Mouse (Mus musculus) liver, embryonic 11.5 days (tissue): ENCODE measurements around the gene Smim4. TPM values are rescaled to one million over a fixed set of nuclear protein-coding genes. Genes with fewer than 3 reads are reported as not detected.
A peak's percentile ranks its signal among the peaks of the same experiment; 100 is the strongest.

Source experiments
- ATAC-seq: fragments of 200-750 bp; cut with Nextera tagmentation; replicated peaks from 2 replicates; pipeline ENCODE4 v1.8.0; 2017; ENCODE audit warnings: moderate number of reproducible peaks, mild to moderate bottlenecking, moderate TSS enrichment, moderate library complexity; ENCODE audit not compliant: low FRiP score
- DNase-seq: peaks from one replicate; pipeline ENCODE4 v3.0.0-alpha.2; 2017; ENCODE audit warnings: low spot score
- H3K27ac ChIP-seq: fragments of 300-500 bp; sonication (generic); 2 replicates; pipeline ENCODE4 v1.5.1; 2014; ENCODE audit warnings: mild to moderate bottlenecking, low read depth, low read length, control low read depth
- H3K27me3 ChIP-seq: fragments of 300-500 bp; sonication (generic); replicated peaks from 2 replicates; pipeline ENCODE4 v1.6.1; 2014; ENCODE audit warnings: low read length, mixed read lengths; ENCODE audit not compliant: control insufficient read depth, insufficient read depth
- H3K36me3 ChIP-seq: fragments of 300-500 bp; sonication (generic); 2 replicates; pipeline ENCODE4 v1.6.1; 2014; ENCODE audit warnings: mild to moderate bottlenecking, low read length, moderate library complexity, mixed read lengths; ENCODE audit not compliant: control insufficient read depth, insufficient read depth
- H3K4me1 ChIP-seq: fragments of 300-500 bp; sonication (generic); replicated peaks from 2 replicates; pipeline ENCODE4 v1.6.1; 2014; ENCODE audit warnings: low read length, mixed read lengths; ENCODE audit not compliant: control insufficient read depth, insufficient read depth
- H3K4me2 ChIP-seq: fragments of 300-500 bp; sonication (generic); 2 replicates; pipeline ENCODE4 v1.6.1; 2014; ENCODE audit warnings: mild to moderate bottlenecking, control low read depth, moderate library complexity
- H3K4me3 ChIP-seq: fragments of 300-500 bp; sonication (generic); 2 replicates; pipeline ENCODE4 v1.5.1; 2014; ENCODE audit warnings: low read depth, low read length, control low read depth
- H3K9ac ChIP-seq: fragments of 300-500 bp; sonication (generic); 2 replicates; pipeline ENCODE4 v1.6.1; 2014; ENCODE audit warnings: low read depth, low read length, control low read depth
- H3K9me3 ChIP-seq: fragments of 300-500 bp; sonication (generic); 2 replicates; pipeline ENCODE4 v1.6.1; 2016; ENCODE audit warnings: low read length, inconsistent platforms, mixed read lengths; ENCODE audit not compliant: control insufficient read depth
- WGBS: fragments of 180-500 bp; shearing (Covaris S2); extraction: QIAGEN DNeasy Blood & Tissue Kit; methylation state at CpG from one replicate; pipeline ENCODE4 v1.1.7; 2014; 5-methylcytosine and 5-hydroxymethylcytosine counted together
- polyA plus RNA-seq: library from polyadenylated mRNA; unstranded; fragments of >200 nt; fragmentation: Nextera tagmentation; extraction: Ambion mirVana; gene quantifications from 2 replicates; pipeline ENCODE4 v1.2.1, GENCODE M21; 2014

Smim4 gene
- polyA plus RNA-seq, 1 experiment from 2014 or later = 107 TPM

DNA sequence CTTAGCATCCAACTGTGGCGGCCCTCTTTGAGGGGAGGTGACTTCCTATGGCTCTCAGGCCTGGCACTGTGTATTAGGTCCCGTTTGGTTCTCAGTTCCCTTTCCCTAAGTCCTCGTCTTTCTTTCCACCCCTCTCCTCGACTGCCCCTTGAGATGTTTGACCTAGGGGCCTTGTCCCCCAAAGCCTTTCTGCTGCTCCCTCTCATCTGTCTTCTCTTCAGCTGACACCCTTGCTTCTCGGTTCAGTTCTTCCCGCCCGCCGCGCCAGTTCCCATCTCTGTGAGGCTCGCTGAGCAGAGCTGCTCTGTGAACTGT lies 8.5 kb upstream of the Smim4 start:
- no peak for DNase-seq
- Histone ChIP-seq H3K4me1 (peaks cover 18% of the 10 kb centered on the region), H3K36me3 (peaks cover 81% of the 10 kb centered on the region), H3K27ac (no peak overlapping the region), H3K9ac (no peak overlapping the region), H3K4me2 (no peak overlapping the region), H3K4me3 (no peak overlapping the region), H3K9me3 (no peaks in the 10 kb centered on the region), H3K27me3 (no peaks in the 10 kb centered on the region)
- WGBS = 87% methylated on average over 10 of the region's 10 CpGs
- no peak for ATAC-seq

DNA sequence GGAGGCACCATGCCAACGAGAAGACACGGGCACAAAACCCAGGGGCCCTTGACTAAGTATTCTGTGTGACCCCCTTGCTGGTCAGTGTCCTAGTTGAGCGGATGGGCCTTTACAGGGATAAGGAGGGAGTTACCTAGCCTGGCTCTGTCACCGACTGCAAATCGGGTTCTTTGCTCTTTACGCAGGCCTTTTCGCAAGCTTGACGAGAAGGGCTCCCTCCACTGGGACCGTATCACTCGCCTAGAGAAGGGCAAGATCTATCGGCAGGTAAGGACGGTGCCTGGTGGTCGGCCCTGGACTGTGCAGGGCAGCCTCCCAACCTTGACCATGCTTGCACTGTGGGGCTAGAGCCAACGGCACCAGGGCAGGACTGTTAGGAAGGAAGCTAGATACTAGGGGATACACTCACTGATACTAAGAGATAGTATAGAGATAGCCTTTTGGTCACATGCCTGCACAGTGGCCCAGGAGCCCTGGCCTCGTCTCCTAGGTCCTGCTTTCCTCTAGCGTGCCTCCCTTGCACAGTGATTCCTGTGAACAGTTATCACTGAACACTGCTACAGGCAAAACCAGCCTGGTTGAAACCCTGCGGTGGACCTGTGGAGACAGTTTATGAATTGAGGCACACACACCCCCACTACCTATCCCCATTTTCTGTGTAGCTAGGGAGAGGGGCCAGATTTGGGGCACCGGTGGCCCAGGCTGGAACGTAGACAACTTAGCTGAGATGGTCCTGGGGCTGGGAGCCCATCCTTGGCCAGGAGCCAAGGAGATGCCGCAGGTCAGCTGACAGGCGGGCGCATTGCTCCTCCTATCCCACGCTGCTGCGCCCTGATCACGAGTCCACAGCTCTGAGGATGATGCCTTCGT lies 7.9 kb upstream of the Smim4 start:
- H3K4me2 ChIP-seq = no peak overlapping the region
- H3K9ac ChIP-seq = no peak overlapping the region
- DNase-seq (no peak), ATAC-seq (no peak)
- H3K4me1 ChIP-seq = peaks cover 23% of the 10 kb centered on the region
- peaks cover 75% of the 10 kb centered on the region for H3K36me3 ChIP-seq
- WGBS = 89% methylated on average over 26 of the region's 26 CpGs
- H3K4me3 ChIP-seq = no peak overlapping the region
- H3K27ac ChIP-seq = no peak overlapping the region
- H3K27me3 ChIP-seq = no peaks in the 10 kb centered on the region
- H3K9me3 ChIP-seq = no peaks in the 10 kb centered on the region

- Histone ChIP-seq H3K9me3 (no peaks in the 10 kb centered on the region), H3K27ac (no peak overlapping the region), H3K27me3 (no peaks in the 10 kb centered on the region), H3K4me2 (no peak overlapping the region), H3K4me1 (peaks cover 23% of the 10 kb centered on the region), H3K4me3 (no peak overlapping the region), H3K36me3 (peaks cover 66% of the 10 kb centered on the region), H3K9ac (no peak overlapping the region)
- DNase-seq (no peak), ATAC-seq (no peak)
- 94% methylated on average over 34 of the region's 34 CpGs for WGBS
Measured at GRCm38 (mm10) chr14:31135495-31136410, 7.0 kb upstream of the Smim4 start.

GRCm38 (mm10) chr14:31134015-31135000 lies 5.6 kb upstream of the Smim4 start:
- WGBS = 91% methylated on average over 25 of the region's 25 CpGs

GRCm38 (mm10) chr14:31133023-31133665 lies 4.4 kb upstream of the Smim4 start:
- Histone ChIP-seq H3K4me2 (peak overlapping the region; percentile 85), H3K4me3 (peak overlapping the region; percentile 83; the same call in 1 of the 2 replicates), H3K27me3 (no peaks in the 10 kb centered on the region), H3K36me3 (peaks cover 41% of the 10 kb centered on the region), H3K9me3 (no peaks in the 10 kb centered on the region), H3K4me1 (peaks cover 29% of the 10 kb centered on the region), H3K27ac (peak overlapping the region; percentile 28; the same call in 1 of the 2 replicates), H3K9ac (peak overlapping the region; percentile 32)
- 64% methylated on average over 11 of the region's 11 CpGs for WGBS
- ATAC-seq = no peak
- DNase-seq = peak; percentile 28

More at GRCm38 (mm10) chr14:31134015-31135000, 5.6 kb upstream of the Smim4 start:
- Histone ChIP-seq H3K4me1 (peaks cover 29% of the 10 kb centered on the region), H3K9me3 (no peaks in the 10 kb centered on the region), H3K27ac (no peak overlapping the region), H3K9ac (no peak overlapping the region), H3K27me3 (no peaks in the 10 kb centered on the region), H3K4me2 (no peak overlapping the region), H3K4me3 (no peak overlapping the region), H3K36me3 (peaks cover 53% of the 10 kb centered on the region)
- no peak for ATAC-seq
- DNase-seq = no peak

DNA sequence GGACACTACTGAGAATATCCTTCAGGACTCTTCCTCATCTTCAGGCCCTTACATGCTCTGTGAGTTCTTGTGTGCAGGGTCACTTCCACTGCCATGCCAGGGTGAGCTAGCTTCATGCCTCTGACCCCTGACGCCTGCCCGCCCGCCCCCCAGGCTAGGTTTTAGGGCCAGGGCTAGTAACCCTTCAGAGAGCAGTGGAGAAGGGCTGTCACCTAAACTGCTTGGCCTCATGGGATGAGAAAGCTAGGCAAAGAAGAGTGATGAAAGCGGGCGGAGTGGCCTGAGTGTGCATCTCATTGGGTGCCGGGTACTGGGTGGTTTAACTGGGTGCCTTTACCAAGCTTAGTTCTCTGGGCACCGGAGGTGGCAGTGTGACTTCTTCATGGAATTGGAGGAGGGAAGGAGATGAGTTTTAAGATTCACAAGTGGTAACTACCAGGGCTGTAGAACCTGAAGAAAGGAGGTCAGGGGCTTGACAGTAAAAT lies 3.8 kb upstream of the Smim4 start:
- Histone ChIP-seq H3K9me3 (no peaks in the 10 kb centered on the region), H3K36me3 (peaks cover 36% of the 10 kb centered on the region), H3K27me3 (no peaks in the 10 kb centered on the region), H3K9ac (peak overlapping the region; percentile 85), H3K4me3 (peak overlapping the region; percentile 83), H3K4me2 (peak overlapping the region; percentile 85), H3K27ac (0 out of 2 replicates have a peak overlapping the region, but pooled peaks have one; percentile 28), H3K4me1 (peaks cover 29% of the 10 kb centered on the region)
- DNase-seq (no peak), ATAC-seq (no peak)
- 84% methylated on average over 7 of the region's 7 CpGs for WGBS

GRCm38 (mm10) chr14:31132031-31132430 lies 3.3 kb upstream of the Smim4 start:
- Histone ChIP-seq H3K4me2 (peak overlapping the region; percentile 85), H3K27me3 (no peaks in the 10 kb centered on the region), H3K27ac (peak overlapping the region; percentile 82), H3K9ac (peak overlapping the region; percentile 85), H3K4me3 (peak overlapping the region; percentile 83), H3K36me3 (peaks cover 34% of the 10 kb centered on the region), H3K9me3 (no peaks in the 10 kb centered on the region), H3K4me1 (peaks cover 33% of the 10 kb centered on the region)
- DNase-seq (peak; percentile 52), ATAC-seq (peak; percentile 24; the same call in 1 of the 2 replicates)
- 5% methylated on average over 6 of the region's 6 CpGs for WGBS
